Mouse (Mus musculus): ENCODE results near the gene Olfr30. TPM values are rescaled to one million over a fixed set of nuclear protein-coding genes. Genes with fewer than 3 reads are reported as not detected.
"Not testable (repeated sequence)": the region's sequence is repeated elsewhere in the genome, so short reads cannot be mapped to it uniquely, and the experiment has no call there.

Gene Olfr30
- polyA plus RNA-seq (2015; fragmentation: Nextera tagmentation; extraction: Ambion mirVana), result not detected in 2 replicates

- Histone ChIP-seq H3K4me1 (no peaks in the 10 kb centered on the region), H3K9me3 (replicated peaks) (no peaks in the 10 kb centered on the region), H3K27me3 (no peaks in the 10 kb centered on the region), H3K27ac (no peak within 1 kb of the TSS), H3K4me2 (no peak within 1 kb of the TSS), H3K9ac (no peak within 1 kb of the TSS), H3K36me3 (ENCODE audit: poor library complexity, severe bottlenecking) (no peaks in the 10 kb centered on the region), H3K4me3 (no peak within 1 kb of the TSS)
- ATAC-seq, result no peak
Observed at GRCm38 (mm10) chr11:58462170-58462569, at the start of gene Olfr30. TSS of gene Olfr30 (minus strand) at chr11:58462270.

GRCm38 (mm10) chr11:58509058-58509457, 47.0 kb upstream of the Olfr30 start:
- H3K9me3 ChIP-seq (replicated peaks); H3K36me3 ChIP-seq (ENCODE audit: poor library complexity, severe bottlenecking); H3K4me2 ChIP-seq; ATAC-seq; H3K27ac ChIP-seq; H3K4me1 ChIP-seq; H3K4me3 ChIP-seq; H3K9ac ChIP-seq; H3K27me3 ChIP-seq: not testable (repeated sequence)
- WGBS, result 84% methylated on average over 19 of the region's 19 CpGs

- not testable (repeated sequence) for H3K4me1 ChIP-seq; H3K9me3 ChIP-seq (replicated peaks); H3K27me3 ChIP-seq; ATAC-seq; H3K36me3 ChIP-seq (ENCODE audit: poor library complexity, severe bottlenecking); H3K4me3 ChIP-seq; H3K4me2 ChIP-seq; H3K9ac ChIP-seq; H3K27ac ChIP-seq
Observed at GRCm38 (mm10) chr11:58502472-58502871, 40.4 kb upstream of the Olfr30 start, which contains the start of gene Olfr331. TSS of gene Olfr331 (minus strand) at chr11:58502572.

GRCm38 (mm10) chr11:58499290-58499689, 37.2 kb upstream of the Olfr30 start:
- Histone ChIP-seq H3K4me2 (no peak overlapping the region), H3K4me3 (no peak overlapping the region), H3K36me3 (ENCODE audit: poor library complexity, severe bottlenecking) (no peaks in the 10 kb centered on the region), H3K9me3 (replicated peaks) (no peaks in the 10 kb centered on the region), H3K27ac (no peak overlapping the region), H3K4me1 (no peaks in the 10 kb centered on the region), H3K9ac (no peak overlapping the region), H3K27me3 (no peaks in the 10 kb centered on the region)
- 58% methylated on average over 3 of the region's 3 CpGs for WGBS
- ATAC-seq, result no peak

GRCm38 (mm10) chr11:58498761-58499160, 36.7 kb upstream of the Olfr30 start:
- no peak overlapping the region for H3K4me2 ChIP-seq
- ATAC-seq, result no peak
- no peaks in the 10 kb centered on the region for H3K36me3 ChIP-seq (ENCODE audit: poor library complexity, severe bottlenecking)
- no peak overlapping the region for H3K27ac ChIP-seq
- H3K9ac ChIP-seq, result no peak overlapping the region
- no peaks in the 10 kb centered on the region for H3K4me1 ChIP-seq
- no peaks in the 10 kb centered on the region for H3K9me3 ChIP-seq (replicated peaks)
- no peaks in the 10 kb centered on the region for H3K27me3 ChIP-seq
- 81% methylated on average over 9 of the region's 9 CpGs for WGBS
- H3K4me3 ChIP-seq, result no peak overlapping the region

- H3K9me3 ChIP-seq (replicated peaks), result no peaks in the 10 kb centered on the region
- H3K27me3 ChIP-seq, result no peaks in the 10 kb centered on the region
- ATAC-seq, result no peak
- H3K9ac ChIP-seq, result no peak within 1 kb of the TSS
- H3K4me2 ChIP-seq, result no peak within 1 kb of the TSS
- H3K4me1 ChIP-seq, result no peaks in the 10 kb centered on the region
- no peaks in the 10 kb centered on the region for H3K36me3 ChIP-seq (ENCODE audit: poor library complexity, severe bottlenecking)
- no peak within 1 kb of the TSS for H3K27ac ChIP-seq
- 80% methylated on average over 2 of the region's 2 CpGs for whole genome bisulfite sequencing
- H3K4me3 ChIP-seq, result no peak within 1 kb of the TSS
Observed at GRCm38 (mm10) chr11:58492455-58492854, 30.4 kb upstream of the Olfr30 start, which contains the start of gene Olfr332. TSS of gene Olfr332 (minus strand) at chr11:58492555.

GRCm38 (mm10) chr11:58453592-58453991, 8.5 kb downstream of the Olfr30 start:
- Histone ChIP-seq H3K4me2 (no peak overlapping the region), H3K4me1 (no peaks in the 10 kb centered on the region), H3K27me3 (no peaks in the 10 kb centered on the region), H3K36me3 (ENCODE audit: poor library complexity, severe bottlenecking) (no peaks in the 10 kb centered on the region), H3K27ac (no peak overlapping the region), H3K4me3 (no peak overlapping the region), H3K9ac (no peak overlapping the region), H3K9me3 (replicated peaks) (peaks cover 4% of the 10 kb centered on the region; the same call in 1 of the 2 replicates)
- no peak for ATAC-seq
- WGBS, result 72% methylated on average over 4 of the region's 4 CpGs

- H3K4me3 ChIP-seq, result no peak within 1 kb of the TSS
- H3K27me3 ChIP-seq, result no peaks in the 10 kb centered on the region
- H3K4me2 ChIP-seq, result no peak within 1 kb of the TSS
- no peak within 1 kb of the TSS for H3K9ac ChIP-seq
- no peaks in the 10 kb centered on the region for H3K4me1 ChIP-seq
- ATAC-seq, result no peak
- 96% methylated on average over 9 of the region's 9 CpGs for WGBS
- H3K9me3 ChIP-seq (replicated peaks), result peaks cover 10% of the 10 kb centered on the region; the same call in 1 of the 2 replicates
- H3K27ac ChIP-seq, result no peak within 1 kb of the TSS
- H3K36me3 ChIP-seq (ENCODE audit: poor library complexity, severe bottlenecking), result no peaks in the 10 kb centered on the region
Observed at GRCm38 (mm10) chr11:58452759-58453158, 9.3 kb downstream of the Olfr30 start, which contains the start of gene Lypd9. TSS of gene Lypd9 (minus strand) at chr11:58452923.

GRCm38 (mm10) chr11:58437866-58438265, 24.2 kb downstream of the Olfr30 start:
- WGBS, result 30% methylated on average over 5 of the region's 5 CpGs

GRCm38 (mm10) chr11:58432259-58432658, 29.8 kb downstream of the Olfr30 start, which contains the start of gene Gm12253:
TSS of gene Gm12253 (plus strand) at chr11:58432559.
- H3K4me1 ChIP-seq, result no peaks in the 10 kb centered on the region
- no peak for ATAC-seq
- H3K27ac ChIP-seq, result no peak within 1 kb of the TSS
- H3K9ac ChIP-seq, result no peak within 1 kb of the TSS
- no peak within 1 kb of the TSS for H3K4me2 ChIP-seq
- WGBS, result 90% methylated on average over 3 of the region's 3 CpGs
- H3K4me3 ChIP-seq, result no peak within 1 kb of the TSS
- H3K9me3 ChIP-seq (replicated peaks), result no peaks in the 10 kb centered on the region
- H3K36me3 ChIP-seq (ENCODE audit: poor library complexity, severe bottlenecking), result no peaks in the 10 kb centered on the region
- H3K27me3 ChIP-seq, result no peaks in the 10 kb centered on the region

More at GRCm38 (mm10) chr11:58437866-58438265, 24.2 kb downstream of the Olfr30 start:
- 0 out of 2 replicates have a peak, but pooled peaks cover 5% of the 10 kb centered on the region for H3K4me1 ChIP-seq
- no peaks in the 10 kb centered on the region for H3K9me3 ChIP-seq (replicated peaks)
- no peak for ATAC-seq
- H3K9ac ChIP-seq, result no peak overlapping the region
- H3K36me3 ChIP-seq (ENCODE audit: poor library complexity, severe bottlenecking), result no peaks in the 10 kb centered on the region
- no peak overlapping the region for H3K4me2 ChIP-seq
- no peak overlapping the region for H3K4me3 ChIP-seq
- H3K27ac ChIP-seq, result no peak overlapping the region
- H3K27me3 ChIP-seq, result no peaks in the 10 kb centered on the region

GRCm38 (mm10) chr11:58420815-58421214, 41.3 kb downstream of the Olfr30 start, which contains the start of gene 1810065E05Rik:
TSS of gene 1810065E05Rik (plus strand) at chr11:58421111.
- H3K9me3 ChIP-seq (replicated peaks), result no peaks in the 10 kb centered on the region
- 75% methylated on average over 1 of the region's 1 CpGs for WGBS
- ATAC-seq, result no peak
- no peaks in the 10 kb centered on the region for H3K36me3 ChIP-seq (ENCODE audit: poor library complexity, severe bottlenecking)
- no peak within 1 kb of the TSS for H3K9ac ChIP-seq
- H3K4me2 ChIP-seq, result no peak within 1 kb of the TSS
- H3K27me3 ChIP-seq, result no peaks in the 10 kb centered on the region
- H3K27ac ChIP-seq, result no peak within 1 kb of the TSS
- H3K4me3 ChIP-seq, result no peak within 1 kb of the TSS
- H3K4me1 ChIP-seq, result no peaks in the 10 kb centered on the region

GRCm38 (mm10) chr11:58418336-58418735, 43.7 kb downstream of the Olfr30 start:
- 78% methylated on average over 3 of the region's 3 CpGs for WGBS

GRCm38 (mm10) chr11:58408066-58408465, 54.0 kb downstream of the Olfr30 start:
- Histone ChIP-seq H3K4me1 (no peaks in the 10 kb centered on the region), H3K9me3 (replicated peaks) (no peaks in the 10 kb centered on the region), H3K4me2 (no peak overlapping the region), H3K9ac (no peak overlapping the region), H3K4me3 (no peak overlapping the region), H3K36me3 (ENCODE audit: poor library complexity, severe bottlenecking) (no peaks in the 10 kb centered on the region), H3K27ac (no peak overlapping the region), H3K27me3 (no peaks in the 10 kb centered on the region)
- no peak for ATAC-seq
- 48% methylated on average over 3 of the region's 3 CpGs for WGBS

More at GRCm38 (mm10) chr11:58418336-58418735, 43.7 kb downstream of the Olfr30 start:
- Histone ChIP-seq H3K27ac (no peak overlapping the region), H3K4me1 (no peaks in the 10 kb centered on the region), H3K36me3 (ENCODE audit: poor library complexity, severe bottlenecking) (no peaks in the 10 kb centered on the region), H3K4me2 (no peak overlapping the region), H3K4me3 (no peak overlapping the region), H3K27me3 (no peaks in the 10 kb centered on the region), H3K9ac (no peak overlapping the region), H3K9me3 (replicated peaks) (no peaks in the 10 kb centered on the region)
- ATAC-seq, result no peak
